Mouse (Mus musculus) testis, adult 2 months (tissue): ENCODE measurements around the gene Fam192a.

ENCODE experiments used
- CTCF ChIP-seq: fragments of 200-500 bp; IDR thresholded peaks from 2 replicates; pipeline ENCODE4 v1.5.1; 2012; ENCODE audit warnings: low read depth, mild to moderate bottlenecking, inconsistent platforms, low read length, moderate library complexity; ENCODE audit not compliant: control insufficient read depth, insufficient read depth, insufficient replicate concordance
- POLR2A ChIP-seq: fragments of 200-500 bp; IDR thresholded peaks from 2 replicates; pipeline ENCODE4 v1.6.1; 2012; ENCODE audit warnings: low read depth, mild to moderate bottlenecking, inconsistent platforms, low read length, moderate library complexity; ENCODE audit not compliant: control insufficient read depth

DNA sequence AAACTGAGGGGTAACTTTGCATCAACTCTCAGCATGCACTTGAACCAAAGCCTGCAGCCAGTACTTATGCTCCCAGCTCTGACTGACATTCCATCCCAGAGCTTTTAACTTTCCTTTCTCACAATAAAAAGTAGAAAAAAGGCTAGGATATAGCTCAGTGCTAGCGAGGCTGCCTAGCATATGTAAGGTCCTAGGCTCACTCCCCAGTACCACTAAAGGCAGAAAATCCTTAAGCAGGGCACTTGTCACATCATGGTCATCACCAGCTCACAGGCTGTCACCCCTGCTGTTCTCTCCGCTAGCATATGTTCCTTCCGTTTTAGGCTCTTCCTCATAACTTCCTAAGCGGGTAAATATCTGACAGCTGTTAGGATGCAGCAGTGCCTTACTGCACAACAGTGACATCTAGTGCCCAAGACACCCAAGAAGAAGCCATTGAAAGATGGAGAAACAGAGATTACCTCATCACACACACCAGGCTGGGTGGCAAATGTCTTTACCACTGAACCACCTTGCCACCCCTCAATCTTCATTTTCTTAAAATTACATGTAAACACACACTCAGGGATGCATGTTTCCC lies 17.5 kb downstream of the Fam192a start:
- TF ChIP-seq CTCF (no peak), POLR2A (no peak)
